8 mouse cellular contexts compared by ENCODE assay signal in the genomic region with DNA sequence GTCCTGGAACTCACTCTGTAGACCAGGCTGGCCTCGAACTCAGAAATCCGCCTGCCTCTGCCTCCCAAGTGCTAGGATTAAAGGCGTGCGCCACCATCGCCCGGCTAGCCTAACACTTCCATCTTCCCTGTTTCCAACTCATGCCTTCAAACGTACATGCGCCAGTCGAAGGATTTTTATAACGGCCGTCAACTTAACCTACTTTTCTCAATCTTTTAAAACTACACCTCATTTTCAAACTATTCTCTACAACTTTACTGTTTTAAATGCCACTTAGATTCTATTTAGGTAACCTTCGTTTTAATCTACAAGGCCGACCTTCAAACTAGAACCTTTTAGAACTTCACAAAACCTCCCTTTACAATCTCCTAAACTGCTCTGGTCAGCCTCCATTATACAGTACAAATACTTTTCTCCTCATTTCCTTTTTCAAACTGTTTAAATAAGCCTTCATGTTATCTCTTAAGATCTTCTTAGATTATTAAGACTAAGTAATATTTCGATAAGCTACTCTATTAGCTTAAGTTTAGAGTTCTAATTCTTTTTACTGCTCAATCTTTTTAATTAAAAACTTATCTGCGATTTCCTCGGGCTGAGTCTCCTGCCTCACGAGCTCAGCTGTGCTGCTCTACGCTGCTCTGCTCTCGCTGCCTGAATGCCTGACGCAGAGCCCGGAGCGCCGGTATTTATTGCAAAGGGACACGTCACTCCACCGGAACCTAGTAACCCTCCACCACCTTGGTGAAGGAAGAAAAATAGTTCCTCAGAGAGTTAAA. TPM values are rescaled to one million over a fixed set of nuclear protein-coding genes. Genes with fewer than 3 reads are reported as not detected.
A peak's percentile ranks its signal among the peaks of the same experiment; 100 is the strongest.
DNase-seq lines count a peak whose midpoint lies in the region; ATAC-seq and TF ChIP-seq lines count a peak whose summit lies in the region.

No protein-coding gene starts in this region.

- peak overlapping the region; percentile 100 for H3K4me2 ChIP-seq in forebrain, embryonic 16.5 days (ENCODE audit: low read length)
- peak overlapping the region; percentile 93 for H3K4me2 ChIP-seq in neural tube, embryonic 15.5 days

- intact Hi-C loops in heart, postnatal 36 days (cut with DNase I) = loop anchor here (1.0 to 2.0 kb wide), 2 partner anchors 17 to 43 kb away; no protein-coding TSS in a partner anchor

- peak overlapping the region; percentile 88 for H3K4me3 ChIP-seq in G1E (ENCODE audit: low read depth, low read length)
- H3K4me3 ChIP-seq in forebrain, embryonic 16.5 days (replicated peaks; ENCODE audit: low read length) = peak overlapping the region; percentile 55
- H3K4me3 ChIP-seq in layer of hippocampus, adult 2 months = peak overlapping the region; percentile 97
- peak overlapping the region; percentile 100 for H3K4me3 ChIP-seq in lung, adult 2 months (replicated peaks; ENCODE audit: extremely low read depth, low read depth, low read length)
- peak overlapping the region; percentile 88 for H3K4me3 ChIP-seq in neural tube, embryonic 15.5 days (replicated peaks)

- peak overlapping the region; percentile 93 for H3K9ac ChIP-seq in forebrain, embryonic 16.5 days (replicated peaks; ENCODE audit: low read depth, low read length)
- peak overlapping the region; percentile 85 for H3K9ac ChIP-seq in neural tube, embryonic 15.5 days (replicated peaks)

- peak; percentile 66 for DNase-seq in G1E (ENCODE audit: low spot score)
- DNase-seq in cerebellum, adult 18-20 months = peak; percentile 90 to 97
- peak; percentile 98 to 99 for DNase-seq in heart, postnatal 36 days
- DNase-seq in layer of hippocampus, adult 2 months (ENCODE audit: low spot score in 2 of 2) = peak; percentile 91 to 95
- DNase-seq in lung, adult 2 months = peak; percentile 98
- DNase-seq in testis, postnatal 10 days (ENCODE audit: low spot score) = peak; percentile 98

- H3K27ac ChIP-seq in forebrain, embryonic 16.5 days (ENCODE audit: low read length) = peak overlapping the region; percentile 100
- peak overlapping the region; percentile 100 for H3K27ac ChIP-seq in layer of hippocampus, adult 2 months
- peak overlapping the region; percentile 100 for H3K27ac ChIP-seq in neural tube, embryonic 15.5 days (replicated peaks)

- no peak for TF ChIP-seq CTCF in G1E (IDR thresholded peaks at IDR 0.05; ENCODE audit: low read depth, low read length)
- no peak for TF ChIP-seq CTCF in layer of hippocampus, adult 2 months (conservative IDR thresholded peaks at IDR 0.05)
- peak; percentile 26; the same call in 1 of the 2 replicates for TF ChIP-seq CTCF in lung, adult 2 months (IDR thresholded peaks at IDR 0.05; ENCODE audit: insufficient read depth, low read length)

- ATAC-seq in G1E (ENCODE audit: extremely low read depth, insufficient number of reproducible peaks, low FRiP score, poor library complexity, severe bottlenecking) = no peak
- peak; percentile 39; the same call in 1 of the 2 replicates for ATAC-seq in forebrain, embryonic 16.5 days
- peak; percentile 58; the same call in 1 of the 2 replicates for ATAC-seq in neural tube, embryonic 15.5 days (ENCODE audit: low FRiP score)

- H3K36me3 ChIP-seq in G1E (replicated peaks) = peaks cover 34% of the 10 kb centered on the region
- peaks cover 4% of the 10 kb centered on the region; the same call in 1 of the 2 replicates for H3K36me3 ChIP-seq in forebrain, embryonic 16.5 days (ENCODE audit: control insufficient read depth, insufficient read depth)
- peaks cover 9% of the 10 kb centered on the region for H3K36me3 ChIP-seq in neural tube, embryonic 15.5 days

- H3K4me1 ChIP-seq in G1E (ENCODE audit: insufficient read depth, low read depth, low read length) = peaks cover 51% of the 10 kb centered on the region
- peaks cover 32% of the 10 kb centered on the region for H3K4me1 ChIP-seq in forebrain, embryonic 16.5 days (replicated peaks; ENCODE audit: control insufficient read depth, insufficient read depth, low read length)
- peaks cover 35% of the 10 kb centered on the region for H3K4me1 ChIP-seq in lung, adult 2 months (ENCODE audit: control insufficient read depth, insufficient read depth, low read length)
- H3K4me1 ChIP-seq in neural tube, embryonic 15.5 days = peaks cover 36% of the 10 kb centered on the region

- under 1% methylated on average over 25 of the region's 25 CpGs for WGBS in forebrain, embryonic 16.5 days
- WGBS in lung, adult 2 months = under 1% methylated on average over 25 of the region's 25 CpGs
- under 1% methylated on average over 25 of the region's 25 CpGs for WGBS in neural tube, embryonic 15.5 days

- no peaks in the 10 kb centered on the region for H3K27me3 ChIP-seq in G1E (ENCODE audit: insufficient read depth, low read length)
- H3K27me3 ChIP-seq in forebrain, embryonic 16.5 days (replicated peaks; ENCODE audit: control insufficient read depth, insufficient read depth, low read length) = no peaks in the 10 kb centered on the region
- H3K27me3 ChIP-seq in neural tube, embryonic 15.5 days (replicated peaks) = no peaks in the 10 kb centered on the region

- peak; percentile 100 for TF ChIP-seq POLR2A in lung, adult 2 months (IDR thresholded peaks at IDR 0.05; ENCODE audit: borderline replicate concordance, extremely low read depth, low read depth, low read length)

- H3K9me3 ChIP-seq in G1E (replicated peaks) = no peaks in the 10 kb centered on the region
- no peaks in the 10 kb centered on the region for H3K9me3 ChIP-seq in forebrain, embryonic 16.5 days (ENCODE audit: control insufficient read depth, low read length)
- H3K9me3 ChIP-seq in neural tube, embryonic 15.5 days (replicated peaks) = no peaks in the 10 kb centered on the region

RNA-seq across cellular contexts. Expression of a gene that starts 31.0 kb away (rescaled TPM):
- 27.7 and 37.5 TPM in 2 replicates for total RNA-seq in G1E (2014; fragmentation: Nextera tagmentation)
- total RNA-seq in G1E (2017) = 40.3 and 41.2 TPM in 2 replicates
- polyA plus RNA-seq in G1E (2012) = 65.6 and 72.6 TPM in 2 replicates
- 66.2 and 79.4 TPM in 2 replicates for polyA plus RNA-seq in forebrain, embryonic 16.5 days (2015; fragmentation: Nextera tagmentation; extraction: Ambion mirVana)
- total RNA-seq in heart, postnatal 36 days (2021) = 10 to 100 TPM; 69.0 to 72.9 TPM
- total RNA-seq in layer of hippocampus, adult 2 months (2021) = 10 to 100 TPM; 74.1 to 80.9 TPM
- 113 and 116 TPM in 2 replicates for polyA plus RNA-seq in lung, adult 2 months (2012; rRNA removed)
- polyA plus RNA-seq in neural tube, embryonic 15.5 days (2015; fragmentation: Nextera tagmentation; extraction: Ambion mirVana) = 81.6 and 83.1 TPM in 2 replicates
